Mouse (Mus musculus) thymus, adult 2 months (tissue): ENCODE data around the gene Dexi.

ENCODE experiments used
- CTCF ChIP-seq: fragments of 200-500 bp; IDR thresholded peaks from 2 replicates; pipeline ENCODE4 v1.5.1; 2012; ENCODE audit warnings: mild to moderate bottlenecking, control low read depth, low read length, moderate library complexity, borderline replicate concordance; ENCODE audit not compliant: control insufficient read depth, poor library complexity, insufficient read depth; ENCODE audit errors: extremely low read depth
- POLR2A ChIP-seq: fragments of 200-500 bp; IDR thresholded peaks from 2 replicates; pipeline ENCODE4 v1.6.1; 2012; ENCODE audit warnings: mild to moderate bottlenecking, low read length, control low read depth, moderate library complexity; ENCODE audit not compliant: control insufficient read depth, poor library complexity, insufficient read depth; ENCODE audit errors: extremely low read depth

DNA sequence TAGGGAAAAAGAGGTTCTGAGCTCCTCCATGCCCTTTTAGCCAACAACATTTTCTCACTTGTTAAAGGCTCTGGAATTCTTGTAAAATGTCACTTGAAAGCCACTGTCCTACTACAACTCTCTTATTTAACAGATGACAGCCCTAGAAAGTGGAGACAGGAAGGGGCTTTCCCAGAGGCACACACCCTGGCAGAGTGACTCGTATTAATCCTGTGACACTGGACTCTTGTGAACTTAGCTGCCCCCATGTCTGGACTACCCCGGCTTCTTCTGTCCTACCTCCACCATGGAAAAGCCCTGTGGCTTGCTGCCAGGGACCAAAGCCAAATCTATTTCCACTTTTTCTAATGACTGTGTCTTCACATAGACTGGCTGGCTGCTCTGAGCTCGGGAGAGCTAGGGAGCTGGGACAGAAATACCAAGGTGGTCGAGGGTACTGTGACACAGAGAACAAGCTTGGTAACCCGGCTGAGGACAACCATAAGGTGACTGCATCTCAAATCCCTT, 44.7 kb downstream of the Dexi start:
- TF ChIP-seq CTCF (no peak), POLR2A (no peak)
